Mouse (Mus musculus) layer of hippocampus, adult 11-12 months (tissue): ENCODE results near the gene Nr2e1.

Experiments used
- DNase-seq: peaks from one replicate; pipeline ENCODE4 v3.0.0; 2022; ENCODE audit warnings: low spot score

The Nr2e1 gene

DNA sequence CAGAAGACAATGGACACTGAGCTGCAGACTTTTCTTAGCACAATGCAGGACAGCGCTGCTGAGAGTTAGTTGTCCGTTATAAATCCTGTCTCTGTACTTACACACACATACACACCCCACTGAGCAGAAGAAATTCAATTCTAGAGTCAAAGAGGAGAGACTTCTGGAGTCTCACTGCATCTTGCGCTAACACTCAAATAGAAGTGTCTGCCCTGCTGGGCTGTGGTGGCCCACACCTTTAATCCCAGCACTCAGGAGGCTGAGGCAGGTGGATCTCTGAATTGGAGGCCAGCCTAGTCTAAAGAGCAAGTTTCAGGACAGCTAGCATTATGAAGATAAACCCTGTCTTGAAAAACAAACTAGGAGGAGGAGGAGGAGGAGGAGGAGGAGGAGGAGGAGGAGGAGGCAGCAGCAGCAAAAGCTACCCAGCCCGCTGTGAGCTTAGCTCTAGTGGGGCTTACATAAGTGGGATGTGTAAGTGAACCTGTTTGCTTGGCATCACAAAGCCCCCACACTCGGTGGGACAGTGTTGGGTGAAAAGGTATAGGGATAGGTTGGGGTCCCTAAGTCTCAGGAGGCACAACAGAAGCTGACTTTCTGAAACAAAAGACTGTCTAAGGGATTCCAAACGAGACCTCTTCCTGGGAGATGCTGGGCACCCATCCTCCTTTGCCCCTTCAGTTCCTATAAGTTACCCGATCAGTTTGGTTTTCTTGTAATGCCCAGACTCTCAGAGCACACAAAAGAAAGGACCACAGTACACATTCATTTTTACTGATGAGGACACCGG is 4.7 kb upstream of the Nr2e1 start:
- no peak for DNase-seq

- no peak for DNase-seq
Measured at GRCm38 (mm10) chr10:42585596-42586305, 2.3 kb upstream of the Nr2e1 start.

DNA sequence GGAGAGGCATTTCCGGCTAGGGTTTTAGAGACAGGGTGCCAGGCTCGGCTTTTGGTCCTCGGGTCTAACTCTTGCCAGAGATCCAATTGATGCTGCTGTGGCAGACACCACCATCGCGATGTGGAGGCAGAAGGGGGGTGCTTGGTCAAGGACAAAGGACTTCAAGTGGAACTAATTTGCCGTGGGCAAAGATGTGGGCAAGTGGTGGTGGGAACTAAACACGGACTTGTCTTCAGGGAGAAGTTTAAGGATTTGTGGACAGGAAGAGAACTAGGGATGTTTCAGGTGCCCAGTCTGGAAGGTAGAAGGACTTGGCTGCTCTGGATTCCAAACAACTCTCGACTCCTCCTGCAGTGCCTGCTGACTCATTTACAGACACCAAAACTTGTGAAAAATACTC is 1.7 kb upstream of the Nr2e1 start:
- DNase-seq, result no peak

GRCm38 (mm10) chr10:42584436-42584983 is 1.1 kb upstream of the Nr2e1 start:
- DNase-seq, result no peak

- no peak for DNase-seq
Measured at GRCm38 (mm10) chr10:42583902-42584435, 537 bp upstream of the Nr2e1 start.

DNA sequence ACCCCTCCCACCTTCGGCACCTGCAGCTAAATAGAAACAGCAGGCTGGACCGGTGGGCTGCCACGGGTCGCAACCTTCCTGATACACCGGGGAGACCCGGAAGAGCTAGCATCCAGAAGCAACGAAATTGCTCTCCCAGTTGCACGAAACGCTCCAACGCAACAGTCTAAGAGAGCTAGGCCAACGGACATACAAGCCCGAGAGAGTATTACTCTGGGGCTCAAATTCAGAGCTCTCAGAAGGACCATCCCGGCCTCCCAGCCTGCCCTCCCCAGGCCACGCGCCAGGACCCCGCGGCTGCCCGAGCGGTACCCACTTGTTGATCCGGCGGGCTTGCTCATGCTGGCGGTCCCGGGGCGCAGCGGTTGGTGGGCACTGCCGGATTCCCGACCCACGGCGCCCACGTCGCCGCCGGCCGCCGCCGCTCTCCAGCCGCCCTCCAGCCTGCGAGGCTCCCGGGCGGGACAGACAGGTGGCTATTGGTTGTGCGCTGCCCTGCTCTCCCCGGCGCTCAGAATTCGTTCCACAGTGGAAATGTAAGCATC is 794 bp downstream of the Nr2e1 start:
- no peak for DNase-seq

DNA sequence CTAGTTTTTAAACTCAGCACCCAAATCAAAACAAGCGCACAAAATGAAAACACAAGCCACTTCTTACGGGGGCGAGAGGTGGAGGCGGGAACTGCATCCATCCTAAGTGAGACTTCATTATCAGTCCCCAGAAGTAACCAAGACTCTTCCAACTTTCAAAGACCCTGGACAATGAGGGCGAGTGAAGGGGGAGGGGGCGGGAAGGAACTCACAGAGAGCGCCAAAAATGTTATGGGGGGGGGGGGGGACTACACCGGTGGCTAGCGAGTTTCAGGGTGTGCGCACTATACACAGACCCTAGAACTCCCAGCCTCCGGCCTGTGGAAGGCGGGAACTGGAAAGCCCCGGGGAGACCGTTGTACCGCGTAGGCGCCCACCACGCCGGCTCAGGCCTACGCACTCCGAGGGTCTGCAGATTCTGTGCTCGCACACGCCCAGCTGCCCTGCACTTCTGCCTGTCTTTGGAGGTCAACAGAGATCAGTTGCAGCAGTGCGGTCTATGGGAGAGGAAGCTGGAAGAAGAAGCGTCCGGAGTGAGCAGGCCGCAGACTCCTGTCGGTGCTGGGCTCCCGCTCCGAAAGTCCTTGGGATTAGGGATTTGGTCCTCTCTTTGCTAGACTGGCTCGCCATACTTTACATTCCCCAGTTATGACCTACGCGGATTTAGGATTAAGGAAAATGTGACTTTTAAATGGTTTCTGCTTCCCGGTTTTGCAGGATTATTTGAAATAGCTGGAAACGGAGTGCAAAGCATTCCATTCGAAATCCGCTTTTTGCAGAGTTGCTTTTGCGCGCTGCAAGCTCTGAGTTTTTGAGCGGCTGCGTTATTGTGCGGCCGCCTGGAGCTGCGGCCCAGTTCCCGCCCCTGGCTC is 1.5 kb downstream of the Nr2e1 start:
- no peak for DNase-seq

GRCm38 (mm10) chr10:42580951-42581277 is 2.5 kb downstream of the Nr2e1 start:
- DNase-seq, result no peak

DNA sequence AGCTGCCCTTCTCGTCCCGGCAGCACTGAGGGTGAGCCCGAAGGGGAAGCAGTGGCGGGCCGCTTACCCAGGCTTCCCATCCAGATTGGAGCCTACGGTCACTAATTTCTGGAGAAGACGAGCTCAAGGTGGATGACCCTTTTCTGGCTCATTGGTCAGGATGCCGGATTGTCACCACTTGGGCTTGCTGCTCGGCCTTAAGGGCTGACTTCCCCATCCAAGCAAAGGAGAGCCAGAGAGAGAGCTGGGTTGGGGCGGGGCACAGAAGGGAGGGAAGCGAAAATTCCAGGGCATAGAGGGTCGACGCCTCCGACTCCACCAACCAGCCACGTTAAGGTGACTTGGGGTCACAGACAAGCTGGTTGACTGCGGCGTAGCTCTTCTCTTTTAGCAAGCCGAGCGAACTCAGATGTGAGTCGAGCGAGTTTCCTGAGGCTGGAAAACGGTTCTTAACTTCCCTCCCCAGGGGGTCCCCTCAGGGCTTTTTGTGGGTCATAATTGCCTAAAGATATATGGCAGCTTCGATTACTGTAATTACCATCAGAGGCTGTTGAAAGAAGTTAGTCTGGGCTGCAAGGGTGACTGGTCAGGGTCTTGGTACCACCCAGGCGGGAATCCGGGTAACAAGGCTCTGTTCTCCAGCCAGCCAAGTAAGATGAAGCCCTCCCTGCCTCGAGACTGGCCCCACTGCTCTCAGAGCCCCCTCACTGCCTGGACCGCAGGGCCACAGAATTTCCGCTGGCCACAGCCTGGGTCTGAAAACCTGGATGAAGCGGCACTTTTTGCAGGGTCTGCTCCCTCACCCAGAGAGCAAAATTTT is 3.1 kb downstream of the Nr2e1 start:
- no peak for DNase-seq

GRCm38 (mm10) chr10:42579475-42580130 is 3.8 kb downstream of the Nr2e1 start:
- DNase-seq, result no peak

GRCm38 (mm10) chr10:42578698-42579474 is 4.5 kb downstream of the Nr2e1 start:
- DNase-seq, result no peak

- DNase-seq, result no peak
Measured at GRCm38 (mm10) chr10:42578281-42578675, 5.2 kb downstream of the Nr2e1 start.

DNA sequence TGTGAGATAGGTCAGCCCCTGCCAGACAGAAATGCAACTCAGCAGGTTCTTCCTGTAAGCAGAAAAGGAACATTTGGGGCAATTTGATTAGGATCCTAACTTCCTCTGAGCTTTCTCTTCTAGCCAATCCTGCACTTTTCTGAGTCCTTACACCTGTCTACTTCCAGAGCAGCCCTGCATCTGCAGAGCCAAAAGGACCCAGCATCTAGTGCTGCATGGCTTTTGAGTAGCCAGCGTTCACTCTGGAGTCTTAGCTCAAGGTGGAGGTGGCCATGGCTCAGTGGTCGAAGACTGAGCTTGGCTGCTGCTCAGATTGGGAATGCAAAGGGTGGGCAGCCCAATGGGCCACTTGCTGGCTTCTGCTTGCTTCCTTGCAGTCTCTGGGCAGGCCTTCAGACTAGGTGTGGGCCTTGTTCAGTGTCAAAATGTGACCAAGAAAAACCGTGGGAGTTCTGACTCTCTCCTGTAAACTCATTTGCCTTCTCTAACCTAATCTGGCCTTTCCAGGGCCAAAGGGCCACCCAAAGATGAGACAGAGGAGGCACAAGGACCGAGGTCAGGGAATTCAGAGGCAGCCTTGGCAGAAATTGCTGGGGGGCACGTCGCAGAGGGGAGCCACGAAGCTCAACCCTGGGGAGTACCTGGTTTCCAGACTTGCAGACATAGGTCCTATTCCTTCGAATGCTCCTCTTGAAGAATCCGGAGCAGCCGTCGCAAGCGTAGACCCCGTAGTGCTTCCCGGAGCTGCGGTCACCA is 5.7 kb downstream of the Nr2e1 start:
- no peak for DNase-seq

GRCm38 (mm10) chr10:42574639-42575038 is 8.8 kb downstream of the Nr2e1 start:
- no peak for DNase-seq

DNA sequence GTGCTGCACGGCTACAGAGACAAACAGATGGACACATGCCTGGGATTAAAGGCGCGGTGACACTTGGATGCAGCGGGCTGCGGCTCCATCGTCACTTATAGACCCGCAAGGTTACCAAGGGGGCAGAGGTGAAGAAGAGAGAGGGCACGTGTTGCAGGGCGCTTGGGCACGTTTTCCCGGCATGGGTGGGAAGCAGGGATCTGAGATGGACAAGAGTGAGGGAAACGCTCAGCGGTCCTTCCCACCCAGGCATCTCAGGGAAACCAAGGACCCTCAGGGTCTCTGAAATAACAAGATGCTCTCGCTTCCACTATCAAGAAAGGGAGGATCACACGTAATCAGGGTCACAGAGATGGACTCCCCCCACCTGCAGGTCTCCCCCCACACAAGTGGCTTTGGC is 10.5 kb downstream of the Nr2e1 start:
- no peak for DNase-seq

GRCm38 (mm10) chr10:42572567-42572966 is 10.9 kb downstream of the Nr2e1 start:
- DNase-seq, result no peak

- no peak for DNase-seq
Measured at GRCm38 (mm10) chr10:42562272-42562671, 21.2 kb downstream of the Nr2e1 start.

- no peak for DNase-seq
Measured at GRCm38 (mm10) chr10:42559581-42560200, 23.7 kb downstream of the Nr2e1 start.
